Mouse (Mus musculus) stomach, postnatal 0 days (tissue): ENCODE results near the gene Tmem198b. TPM values are rescaled to one million over a fixed set of nuclear protein-coding genes. Genes with fewer than 3 reads are reported as not detected.
A peak's percentile ranks its signal among the peaks of the same experiment; 100 is the strongest.

ENCODE experiments used
- ATAC-seq: fragments of 200-750 bp; cut with Nextera tagmentation; 2 replicates; pipeline ENCODE4 v1.8.0; 2017; ENCODE audit not compliant: low FRiP score, low TSS enrichment
- DNase-seq: peaks from one replicate; pipeline ENCODE4 v3.0.0-alpha.2; 2016; ENCODE audit warnings: low spot score
- H3K27ac ChIP-seq: fragments of 300-500 bp; sonication (generic); replicated peaks from 2 replicates; pipeline ENCODE4 v1.5.1; 2014; ENCODE audit warnings: mild to moderate bottlenecking, control low read depth
- H3K27me3 ChIP-seq: fragments of 300-500 bp; sonication (generic); 2 replicates; pipeline ENCODE4 v1.6.1; 2014; ENCODE audit warnings: low read length; ENCODE audit not compliant: control insufficient read depth, insufficient read depth
- H3K36me3 ChIP-seq: fragments of 300-500 bp; sonication (generic); 2 replicates; pipeline ENCODE4 v1.6.1; 2014; ENCODE audit warnings: low read length, mixed read lengths; ENCODE audit not compliant: control insufficient read depth, insufficient read depth
- H3K4me1 ChIP-seq: fragments of 300-500 bp; sonication (generic); replicated peaks from 2 replicates; pipeline ENCODE4 v1.6.1; 2014; ENCODE audit warnings: antibody characterized with exemption; ENCODE audit not compliant: control insufficient read depth, insufficient read depth
- H3K4me2 ChIP-seq: fragments of 300-500 bp; sonication (generic); replicated peaks from 2 replicates; pipeline ENCODE4 v1.6.1; 2014; ENCODE audit warnings: low read depth, mild to moderate bottlenecking, control low read depth, moderate library complexity
- H3K4me3 ChIP-seq: fragments of 300-500 bp; sonication (generic); 2 replicates; pipeline ENCODE4 v1.5.1; 2014; ENCODE audit warnings: low read depth, low read length, control low read depth
- H3K9ac ChIP-seq: fragments of 300-500 bp; sonication (generic); 2 replicates; pipeline ENCODE4 v1.6.1; 2014; ENCODE audit warnings: mild to moderate bottlenecking, low read length, control low read depth, mixed read lengths
- H3K9me3 ChIP-seq: fragments of 300-500 bp; sonication (generic); 2 replicates; pipeline ENCODE4 v1.6.1; 2016; ENCODE audit warnings: low read length; ENCODE audit not compliant: control insufficient read depth
- CTCF ChIP-seq: IDR thresholded peaks from 2 replicates; pipeline ENCODE4 v1.5.1; 2016; ENCODE audit warnings: antibody characterized with exemption, low read depth, mild to moderate bottlenecking, moderate library complexity
- EP300 ChIP-seq: optimal IDR thresholded peaks from 2 replicates; pipeline ENCODE3; 2016; ENCODE audit warnings: antibody characterized with exemption
- WGBS: fragments of 180-500 bp; shearing (Covaris S2); extraction: QIAGEN DNeasy Blood & Tissue Kit; methylation state at CpG from one replicate; pipeline ENCODE4 v1.1.7; 2014; 5-methylcytosine and 5-hydroxymethylcytosine counted together
- polyA plus RNA-seq: library from polyadenylated mRNA; unstranded; fragments of >200 nt; fragmentation: Nextera tagmentation; extraction: Ambion mirVana; gene quantifications from 2 replicates; pipeline ENCODE4 v1.2.1, GENCODE M21; 2015

Tmem198b gene
- polyA plus RNA-seq, 1 experiment from 2014 or later: 7.8 TPM

- H3K4me3 ChIP-seq: peak within 1 kb of the TSS; percentile 87
- no peaks in the 10 kb centered on the region for H3K27me3 ChIP-seq
- peak within 1 kb of the TSS; percentile 71 for H3K4me2 ChIP-seq
- H3K9ac ChIP-seq: peak within 1 kb of the TSS; percentile 82
- H3K27ac ChIP-seq: peak within 1 kb of the TSS; percentile 67
- under 1% methylated on average over 46 of the region's 46 CpGs for WGBS
- ATAC-seq: peak; percentile 99
- peaks cover 10% of the 10 kb centered on the region for H3K36me3 ChIP-seq
- TF ChIP-seq EP300 (peak; percentile 98), CTCF (peak; percentile 34; the same call in 1 of the 2 replicates)
- H3K9me3 ChIP-seq: no peaks in the 10 kb centered on the region
- peaks cover 3% of the 10 kb centered on the region; the same call in 1 of the 2 replicates for H3K4me1 ChIP-seq
- DNase-seq: peak; percentile 99
Measured at GRCm38 (mm10) chr10:128821358-128822056, 17.3 kb upstream of the Tmem198b start, which contains the start of gene Ormdl2. Ormdl2 (minus strand) TSS chr10:128821645.

GRCm38 (mm10) chr10:128820217-128820616 lies 16.0 kb upstream of the Tmem198b start:
- H3K4me2 ChIP-seq: no peak overlapping the region
- H3K4me1 ChIP-seq: peaks cover 3% of the 10 kb centered on the region; the same call in 1 of the 2 replicates
- peaks cover 10% of the 10 kb centered on the region for H3K36me3 ChIP-seq

GRCm38 (mm10) chr10:128817033-128817432 lies 12.9 kb upstream of the Tmem198b start, which contains the start of gene Sarnp:
Sarnp (plus strand) TSS chr10:128817333.
- no peak within 1 kb of the TSS for H3K4me2 ChIP-seq
- no peaks in the 10 kb centered on the region for H3K4me1 ChIP-seq
- H3K27me3 ChIP-seq: no peaks in the 10 kb centered on the region
- no peak for ATAC-seq
- no peak within 1 kb of the TSS for H3K27ac ChIP-seq
- TF ChIP-seq EP300 (no peak), CTCF (no peak)
- H3K4me3 ChIP-seq: no peak within 1 kb of the TSS
- DNase-seq: no peak
- no peak within 1 kb of the TSS for H3K9ac ChIP-seq
- H3K9me3 ChIP-seq: no peaks in the 10 kb centered on the region
- 88% methylated on average over 13 of the region's 13 CpGs for WGBS
- peaks cover 12% of the 10 kb centered on the region for H3K36me3 ChIP-seq

More at GRCm38 (mm10) chr10:128820217-128820616, 16.0 kb upstream of the Tmem198b start:
- TF ChIP-seq EP300 (no peak), CTCF (no peak)
- Histone ChIP-seq H3K9ac (no peak overlapping the region), H3K9me3 (no peaks in the 10 kb centered on the region), H3K27ac (no peak overlapping the region), H3K4me3 (no peak overlapping the region), H3K27me3 (no peaks in the 10 kb centered on the region)
- DNase-seq (no peak), ATAC-seq (no peak)
- WGBS: 83% methylated on average over 4 of the region's 4 CpGs

- TF ChIP-seq CTCF: no peak
- no peak for TF ChIP-seq EP300
- Histone ChIP-seq H3K9ac (peak overlapping the region; percentile 41; the same call in 1 of the 2 replicates), H3K4me1 (peaks cover 10% of the 10 kb centered on the region), H3K27ac (no peak overlapping the region), H3K9me3 (no peaks in the 10 kb centered on the region), H3K27me3 (no peaks in the 10 kb centered on the region), H3K4me3 (peak overlapping the region; percentile 6; the same call in 1 of the 2 replicates), H3K36me3 (peaks cover 3% of the 10 kb centered on the region; the same call in 1 of the 2 replicates), H3K4me2 (peak overlapping the region; percentile 57)
- DNase-seq (no peak), ATAC-seq (no peak)
- 72% methylated on average over 8 of the region's 8 CpGs for WGBS
Measured at GRCm38 (mm10) chr10:128807018-128807417, 2.8 kb upstream of the Tmem198b start.

GRCm38 (mm10) chr10:128806086-128806485 lies 1.9 kb upstream of the Tmem198b start:
- no peaks in the 10 kb centered on the region for H3K27me3 ChIP-seq
- WGBS: 37% methylated on average over 6 of the region's 6 CpGs
- peaks cover 10% of the 10 kb centered on the region for H3K4me1 ChIP-seq
- TF ChIP-seq CTCF (no peak), EP300 (no peak)
- peak overlapping the region; percentile 57 for H3K4me2 ChIP-seq
- H3K27ac ChIP-seq: no peak overlapping the region; the same call in 1 of the 2 replicates
- H3K4me3 ChIP-seq: peak overlapping the region; percentile 75
- H3K9me3 ChIP-seq: no peaks in the 10 kb centered on the region
- no peak for DNase-seq
- peak overlapping the region; percentile 65 for H3K9ac ChIP-seq
- H3K36me3 ChIP-seq: peaks cover 6% of the 10 kb centered on the region; the same call in 1 of the 2 replicates
- ATAC-seq: no peak
